Mouse (Mus musculus): Measurements from ENCODE around the gene Spry1.

DNA sequence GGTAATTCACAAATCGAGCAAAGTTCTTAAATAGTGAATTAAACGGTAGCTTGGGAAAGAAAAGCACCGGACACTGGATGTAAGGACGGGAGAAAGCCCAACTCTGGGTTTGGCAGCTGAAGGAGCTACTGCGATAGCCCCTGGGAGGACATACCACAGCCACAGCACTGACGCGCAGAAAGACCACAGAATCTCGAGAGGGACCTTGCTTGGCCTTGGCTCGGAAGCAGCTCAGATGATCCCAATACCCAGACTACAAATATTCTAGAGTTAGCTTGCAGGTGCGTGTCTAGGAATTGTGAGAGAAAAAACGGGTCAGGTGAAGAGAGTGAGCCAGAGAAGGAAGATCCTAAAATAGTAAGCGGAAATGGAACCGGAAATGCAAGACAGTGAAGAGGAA is 8.5 kb downstream of the Spry1 start:
- no peak for TF ChIP-seq TAL1 (IDR thresholded peaks at IDR 0.05; ENCODE audit: low read length)
- no peak for TF ChIP-seq GATA1 (IDR thresholded peaks at IDR 0.05; ENCODE audit: low read length)

Measured in erythroblast, embryonic 14.5 days (primary cell).